Mouse (Mus musculus): ENCODE measurements around the gene Aldh3a2. TPM values are rescaled to one million over a fixed set of nuclear protein-coding genes. Genes with fewer than 3 reads are reported as not detected.

Gene Aldh3a2
- total and polyA plus RNA-seq, 3 experiments: 11.0 to 15.0 TPM; not detected in 1

GRCm38 (mm10) chr11:61268626-61269349 lies 1.5 kb upstream of the Aldh3a2 start:
- Histone ChIP-seq H3K27me3 (ENCODE audit: control insufficient read depth in 1 of 2, insufficient read depth in 2 of 2, low read length in 2 of 2) (no peaks in the 10 kb centered on the region), H3K9me3 (replicated peaks; ENCODE audit: insufficient read depth, low read length) (no peaks in the 10 kb centered on the region), H3K9ac (ENCODE audit: control insufficient read depth, low read depth, low read length, poor library complexity, severe bottlenecking) (no peak overlapping the region), H3K27ac (ENCODE audit: control insufficient read depth, low read depth, low read length) (no peak overlapping the region), H3K4me3 (ENCODE audit: control insufficient read depth in 1 of 2, insufficient read depth in 1 of 2, low read depth in 2 of 2, low read length in 2 of 2) (no peak overlapping the region), H3K4me1 (ENCODE audit: control insufficient read depth in 1 of 2, insufficient read depth in 2 of 2, low read length in 2 of 2) (peaks cover 4 to 6% of the 10 kb centered on the region in 2 experiments), H3K79me2 (ENCODE audit: control insufficient read depth, insufficient read depth, low read length, poor library complexity) (no peaks in the 10 kb centered on the region; the same call in 1 of the 2 replicates), H3K36me3 (ENCODE audit: control insufficient read depth in 1 of 2, insufficient read depth in 2 of 2, low read length in 2 of 2) (peaks cover 2 to 8% of the 10 kb centered on the region in 2 experiments; a peak in 3 of 4 replicates)
- TF ChIP-seq CTCF (IDR thresholded peaks at IDR 0.05 in 2 of 3, conservative IDR thresholded peaks at IDR 0.05 in 1 of 3; ENCODE audit: control insufficient read depth in 1 of 3, insufficient read depth in 1 of 3, low read depth in 2 of 3, low read length in 3 of 3, poor library complexity in 1 of 3, severe bottlenecking in 1 of 3) (no peak), ELF1 (IDR thresholded peaks at IDR 0.05; ENCODE audit: low read depth, low read length) (no peak)
- no peak for DNase-seq (ENCODE audit: low read depth, low spot score)

- TF ChIP-seq ETS1 (IDR thresholded peaks at IDR 0.05; ENCODE audit: low read depth, low read length): no peak
- TF ChIP-seq MAFK (IDR thresholded peaks at IDR 0.05; ENCODE audit: borderline replicate concordance, low read depth, low read length): no peak
- no peak for TF ChIP-seq POLR2AphosphoS5 (IDR thresholded peaks at IDR 0.05; ENCODE audit: borderline replicate concordance, low read depth, low read length)
- TF ChIP-seq MEF2A (IDR thresholded peaks at IDR 0.05; ENCODE audit: extremely low read depth, insufficient replicate concordance, low read depth, low read length, poor library complexity, severe bottlenecking): no peak
- TF ChIP-seq MYB (IDR thresholded peaks at IDR 0.05; ENCODE audit: low read depth, low read length): no peak
- TF ChIP-seq RAD21 (IDR thresholded peaks at IDR 0.05; ENCODE audit: low read depth, low read length): no peak
- no peak for TF ChIP-seq CHD1 (IDR thresholded peaks at IDR 0.05; ENCODE audit: low read depth, low read length)
- TF ChIP-seq HCFC1 (IDR thresholded peaks at IDR 0.05; ENCODE audit: low read depth, low read length): no peak
- TF ChIP-seq SMC3 (IDR thresholded peaks at IDR 0.05; ENCODE audit: low read depth, low read length): no peak
- Histone ChIP-seq H3K4me3 (ENCODE audit: control insufficient read depth in 1 of 2, insufficient read depth in 1 of 2, low read depth in 2 of 2, low read length in 2 of 2) (no peak overlapping the region), H3K36me3 (ENCODE audit: control insufficient read depth in 1 of 2, insufficient read depth in 2 of 2, low read length in 2 of 2) (peaks cover 8% of the 10 kb centered on the region in 2 experiments), H3K4me1 (ENCODE audit: control insufficient read depth in 1 of 2, insufficient read depth in 2 of 2, low read length in 2 of 2) (peaks cover 4 to 6% of the 10 kb centered on the region in 2 experiments), H3K27ac (ENCODE audit: control insufficient read depth, low read depth, low read length) (no peak overlapping the region), H3K79me2 (ENCODE audit: control insufficient read depth, insufficient read depth, low read length, poor library complexity) (no peaks in the 10 kb centered on the region; the same call in 1 of the 2 replicates), H3K9me3 (replicated peaks; ENCODE audit: insufficient read depth, low read length) (no peaks in the 10 kb centered on the region), H3K27me3 (ENCODE audit: control insufficient read depth in 1 of 2, insufficient read depth in 2 of 2, low read length in 2 of 2) (no peaks in the 10 kb centered on the region), H3K9ac (ENCODE audit: control insufficient read depth, low read depth, low read length, poor library complexity, severe bottlenecking) (no peak overlapping the region)
- DNase-seq (ENCODE audit: low read depth, low spot score): no peak
Measured at GRCm38 (mm10) chr11:61263841-61264240, 3.4 kb downstream of the Aldh3a2 start.

- TF ChIP-seq MAX (IDR thresholded peaks at IDR 0.05; ENCODE audit: low read length) (no peak), MYB (IDR thresholded peaks at IDR 0.05; ENCODE audit: low read depth, low read length) (no peak), JUND (IDR thresholded peaks at IDR 0.05; ENCODE audit: low read depth, low read length) (no peak), NRF1 (IDR thresholded peaks at IDR 0.05; ENCODE audit: insufficient read depth, low read depth, low read length, poor library complexity, severe bottlenecking) (no peak), E2F4 (IDR thresholded peaks at IDR 0.05; ENCODE audit: borderline replicate concordance, low read depth, low read length) (no peak), CHD2 (IDR thresholded peaks at IDR 0.05; ENCODE audit: low read length) (no peak), TBP (IDR thresholded peaks at IDR 0.05; ENCODE audit: low read depth, low read length) (no peak), TCF12 (IDR thresholded peaks at IDR 0.05; ENCODE audit: low read depth, low read length) (no peak), POLR2A (IDR thresholded peaks at IDR 0.05; ENCODE audit: control insufficient read depth in 1 of 2, insufficient read depth in 1 of 2, low read depth in 1 of 2, low read length in 2 of 2, poor library complexity in 1 of 2) (no peak), SMC3 (IDR thresholded peaks at IDR 0.05; ENCODE audit: low read depth, low read length) (no peak), RAD21 (IDR thresholded peaks at IDR 0.05; ENCODE audit: low read depth, low read length) (no peak), MAZ (IDR thresholded peaks at IDR 0.05; ENCODE audit: low read depth, low read length) (no peak), POLR2AphosphoS2 (IDR thresholded peaks at IDR 0.05; ENCODE audit: low read length) (no peak)
- peaks cover 6 to 8% of the 10 kb centered on the region in 2 experiments for H3K36me3 ChIP-seq (ENCODE audit: control insufficient read depth in 1 of 2, insufficient read depth in 2 of 2, low read length in 2 of 2)
Measured at GRCm38 (mm10) chr11:61262516-61262915, 4.7 kb downstream of the Aldh3a2 start.

More at GRCm38 (mm10) chr11:61262516-61262915, 4.7 kb downstream of the Aldh3a2 start:
- DNase-seq (ENCODE audit: low read depth, low spot score): no peak
- Histone ChIP-seq H3K9ac (ENCODE audit: control insufficient read depth, low read depth, low read length, poor library complexity, severe bottlenecking) (no peak overlapping the region), H3K4me3 (ENCODE audit: control insufficient read depth in 1 of 2, insufficient read depth in 1 of 2, low read depth in 2 of 2, low read length in 2 of 2) (no peak overlapping the region), H3K4me1 (ENCODE audit: control insufficient read depth in 1 of 2, insufficient read depth in 2 of 2, low read length in 2 of 2) (peaks cover 2 to 6% of the 10 kb centered on the region in 2 experiments), H3K79me2 (ENCODE audit: control insufficient read depth, insufficient read depth, low read length, poor library complexity) (no peaks in the 10 kb centered on the region; the same call in 1 of the 2 replicates), H3K27ac (ENCODE audit: control insufficient read depth, low read depth, low read length) (no peak overlapping the region), H3K27me3 (ENCODE audit: control insufficient read depth in 1 of 2, insufficient read depth in 2 of 2, low read length in 2 of 2) (no peaks in the 10 kb centered on the region), H3K9me3 (replicated peaks; ENCODE audit: insufficient read depth, low read length) (no peaks in the 10 kb centered on the region)

Measured in MEL (cell line).